Mouse (Mus musculus): ENCODE measurements around the gene Aqp5. TPM values are rescaled to one million over a fixed set of nuclear protein-coding genes. Genes with fewer than 3 reads are reported as not detected.

Gene Aqp5
- polyA plus RNA-seq, 1 experiment = 511 TPM

- 0 out of 2 replicates have a peak, but pooled peaks have one; percentile 32 for TF ChIP-seq POLR2A (IDR thresholded peaks at IDR 0.05; ENCODE audit: borderline replicate concordance, extremely low read depth, low read depth, low read length)
- no peak for TF ChIP-seq CTCF (IDR thresholded peaks at IDR 0.05; ENCODE audit: insufficient read depth, low read length)
- no peaks in the 10 kb centered on the region for H3K4me1 ChIP-seq (ENCODE audit: control insufficient read depth, insufficient read depth, low read length)
- WGBS = 65% methylated on average over 5 of the region's 5 CpGs
- DNase-seq = no peak
- peak overlapping the region; percentile 71 for H3K4me3 ChIP-seq (replicated peaks; ENCODE audit: extremely low read depth, low read depth, low read length)
Measured at GRCm38 (mm10) chr15:99592877-99593276, 2.3 kb downstream of the Aqp5 start.

GRCm38 (mm10) chr15:99594951-99595350, 4.4 kb downstream of the Aqp5 start:
- H3K4me1 ChIP-seq (ENCODE audit: control insufficient read depth, insufficient read depth, low read length) = no peaks in the 10 kb centered on the region
- no peak overlapping the region for H3K4me3 ChIP-seq (replicated peaks; ENCODE audit: extremely low read depth, low read depth, low read length)
- WGBS = 58% methylated on average over 10 of the region's 10 CpGs
- no peak for TF ChIP-seq CTCF (IDR thresholded peaks at IDR 0.05; ENCODE audit: insufficient read depth, low read length)
- peak; percentile 51; the same call in 1 of the 2 replicates for TF ChIP-seq POLR2A (IDR thresholded peaks at IDR 0.05; ENCODE audit: borderline replicate concordance, extremely low read depth, low read depth, low read length)
- peak; percentile 65 for DNase-seq

- peak; percentile 47; the same call in 1 of the 2 replicates for TF ChIP-seq POLR2A (IDR thresholded peaks at IDR 0.05; ENCODE audit: borderline replicate concordance, extremely low read depth, low read depth, low read length)
- TF ChIP-seq CTCF (IDR thresholded peaks at IDR 0.05; ENCODE audit: insufficient read depth, low read length) = peak; percentile 93
- peak; percentile 81 for DNase-seq
- WGBS = 0% methylated on average over 7 of the region's 7 CpGs
- no peaks in the 10 kb centered on the region for H3K4me1 ChIP-seq (ENCODE audit: control insufficient read depth, insufficient read depth, low read length)
- H3K4me3 ChIP-seq (replicated peaks; ENCODE audit: extremely low read depth, low read depth, low read length) = no peak overlapping the region
Measured at GRCm38 (mm10) chr15:99596056-99596687, 5.6 kb downstream of the Aqp5 start.

GRCm38 (mm10) chr15:99596841-99597240, 6.3 kb downstream of the Aqp5 start:
- 57% methylated on average over 7 of the region's 7 CpGs for WGBS
- TF ChIP-seq CTCF (IDR thresholded peaks at IDR 0.05; ENCODE audit: insufficient read depth, low read length) (no peak), POLR2A (IDR thresholded peaks at IDR 0.05; ENCODE audit: borderline replicate concordance, extremely low read depth, low read depth, low read length) (no peak)

GRCm38 (mm10) chr15:99597596-99597995, 7.0 kb downstream of the Aqp5 start:
- no peak for DNase-seq
- no peak for TF ChIP-seq CTCF (IDR thresholded peaks at IDR 0.05; ENCODE audit: insufficient read depth, low read length)
- TF ChIP-seq POLR2A (IDR thresholded peaks at IDR 0.05; ENCODE audit: borderline replicate concordance, extremely low read depth, low read depth, low read length) = no peak
- no peaks in the 10 kb centered on the region for H3K4me1 ChIP-seq (ENCODE audit: control insufficient read depth, insufficient read depth, low read length)
- H3K4me3 ChIP-seq (replicated peaks; ENCODE audit: extremely low read depth, low read depth, low read length) = no peak overlapping the region
- WGBS = 68% methylated on average over 8 of the region's 8 CpGs

More at GRCm38 (mm10) chr15:99596841-99597240, 6.3 kb downstream of the Aqp5 start:
- no peaks in the 10 kb centered on the region for H3K4me1 ChIP-seq (ENCODE audit: control insufficient read depth, insufficient read depth, low read length)
- H3K4me3 ChIP-seq (replicated peaks; ENCODE audit: extremely low read depth, low read depth, low read length) = no peak overlapping the region
- no peak for DNase-seq

- Histone ChIP-seq H3K4me3 (replicated peaks; ENCODE audit: extremely low read depth, low read depth, low read length) (no peak overlapping the region), H3K4me1 (ENCODE audit: control insufficient read depth, insufficient read depth, low read length) (no peaks in the 10 kb centered on the region)
- DNase-seq = no peak
- TF ChIP-seq CTCF (IDR thresholded peaks at IDR 0.05; ENCODE audit: insufficient read depth, low read length) (no peak), POLR2A (IDR thresholded peaks at IDR 0.05; ENCODE audit: borderline replicate concordance, extremely low read depth, low read depth, low read length) (no peak)
- 65% methylated on average over 17 of the region's 17 CpGs for WGBS
Measured at GRCm38 (mm10) chr15:99599245-99600070, 8.9 kb downstream of the Aqp5 start.

- no peak for DNase-seq
- Histone ChIP-seq H3K4me3 (replicated peaks; ENCODE audit: extremely low read depth, low read depth, low read length) (no peak within 1 kb of the TSS), H3K4me1 (ENCODE audit: control insufficient read depth, insufficient read depth, low read length) (no peaks in the 10 kb centered on the region)
- TF ChIP-seq POLR2A (IDR thresholded peaks at IDR 0.05; ENCODE audit: borderline replicate concordance, extremely low read depth, low read depth, low read length) (no peak), CTCF (IDR thresholded peaks at IDR 0.05; ENCODE audit: insufficient read depth, low read length) (no peak)
- WGBS = 78% methylated on average over 22 of the region's 22 CpGs
Measured at GRCm38 (mm10) chr15:99600986-99601822, 10.6 kb downstream of the Aqp5 start, which contains the start of gene Aqp6. Gene Aqp6, plus strand, starts transcription at chr15:99601400.

GRCm38 (mm10) chr15:99601823-99602120, 11.2 kb downstream of the Aqp5 start:
- DNase-seq = no peak
- TF ChIP-seq CTCF (IDR thresholded peaks at IDR 0.05; ENCODE audit: insufficient read depth, low read length) = no peak
- TF ChIP-seq POLR2A (IDR thresholded peaks at IDR 0.05; ENCODE audit: borderline replicate concordance, extremely low read depth, low read depth, low read length) = no peak
- Histone ChIP-seq H3K4me1 (ENCODE audit: control insufficient read depth, insufficient read depth, low read length) (no peaks in the 10 kb centered on the region), H3K4me3 (replicated peaks; ENCODE audit: extremely low read depth, low read depth, low read length) (no peak overlapping the region)
- 53% methylated on average over 5 of the region's 5 CpGs for WGBS

- WGBS = 88% methylated on average over 17 of the region's 17 CpGs
- Histone ChIP-seq H3K4me1 (ENCODE audit: control insufficient read depth, insufficient read depth, low read length) (no peaks in the 10 kb centered on the region), H3K4me3 (replicated peaks; ENCODE audit: extremely low read depth, low read depth, low read length) (no peak overlapping the region)
- no peak for DNase-seq
- no peak for TF ChIP-seq POLR2A (IDR thresholded peaks at IDR 0.05; ENCODE audit: borderline replicate concordance, extremely low read depth, low read depth, low read length)
- no peak for TF ChIP-seq CTCF (IDR thresholded peaks at IDR 0.05; ENCODE audit: insufficient read depth, low read length)
Measured at GRCm38 (mm10) chr15:99602206-99602820, 11.7 kb downstream of the Aqp5 start.
